Mouse (Mus musculus) layer of hippocampus, postnatal 36 days (tissue): ENCODE measurements around the gene Stard7. TPM values are rescaled to one million over a fixed set of nuclear protein-coding genes. Genes with fewer than 3 reads are reported as not detected.
A peak's percentile ranks its signal among the peaks of the same experiment; 100 is the strongest.

ENCODE experiments used
- DNase-seq, 2 experiments: peaks; one replicate each; pipeline ENCODE4 v3.0.0; 2022
- total RNA-seq, 2 experiments: library from RNA; stranded (reverse); gene quantifications; 2 replicates each; pipeline ENCODE4 v1.2.3; 2021

The Stard7 gene
- total RNA-seq, 2 experiments from 2014 or later = 115 to 122 TPM

DNA sequence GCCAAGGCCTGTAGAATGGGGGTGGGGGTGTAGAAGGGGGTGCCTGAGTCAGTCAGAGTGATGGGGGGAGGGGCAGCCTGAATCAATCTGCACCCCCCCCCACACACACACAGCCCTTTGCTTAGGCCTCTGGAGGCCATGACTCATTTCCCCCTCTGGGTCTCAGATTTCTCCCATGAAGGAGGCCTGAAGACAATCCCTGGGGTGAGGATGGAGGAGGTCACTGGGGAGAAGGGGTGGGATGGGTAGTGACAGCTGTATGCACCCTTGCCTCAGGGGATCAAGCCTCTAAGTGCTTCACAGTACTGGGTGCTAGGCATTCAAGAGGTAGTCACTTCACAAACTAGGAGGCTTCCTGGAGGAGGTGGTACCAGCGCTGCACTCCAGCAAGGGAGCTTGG, 53.6 kb downstream of the Stard7 start:
- DNase-seq = no peak

DNA sequence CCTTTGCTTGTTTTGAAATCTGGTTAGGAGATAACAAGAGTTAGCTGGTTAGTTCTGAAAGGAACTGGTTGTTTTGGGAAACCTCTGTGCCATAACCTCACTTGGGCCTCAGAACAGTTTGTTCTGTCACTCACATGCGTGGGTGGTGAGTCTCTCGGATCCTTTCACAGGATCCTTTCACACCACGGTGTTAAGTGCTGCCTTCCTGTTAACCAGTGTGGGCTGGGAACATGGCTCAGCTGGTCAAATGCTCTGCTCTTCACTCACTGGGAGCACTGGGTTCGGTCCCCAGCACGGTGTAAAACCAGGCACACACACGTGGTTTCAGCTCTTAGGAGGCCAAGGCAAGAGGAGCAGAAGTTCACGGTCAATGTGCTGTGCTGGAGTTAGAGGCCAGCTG, 54.4 kb downstream of the Stard7 start:
- DNase-seq = no peak

DNA sequence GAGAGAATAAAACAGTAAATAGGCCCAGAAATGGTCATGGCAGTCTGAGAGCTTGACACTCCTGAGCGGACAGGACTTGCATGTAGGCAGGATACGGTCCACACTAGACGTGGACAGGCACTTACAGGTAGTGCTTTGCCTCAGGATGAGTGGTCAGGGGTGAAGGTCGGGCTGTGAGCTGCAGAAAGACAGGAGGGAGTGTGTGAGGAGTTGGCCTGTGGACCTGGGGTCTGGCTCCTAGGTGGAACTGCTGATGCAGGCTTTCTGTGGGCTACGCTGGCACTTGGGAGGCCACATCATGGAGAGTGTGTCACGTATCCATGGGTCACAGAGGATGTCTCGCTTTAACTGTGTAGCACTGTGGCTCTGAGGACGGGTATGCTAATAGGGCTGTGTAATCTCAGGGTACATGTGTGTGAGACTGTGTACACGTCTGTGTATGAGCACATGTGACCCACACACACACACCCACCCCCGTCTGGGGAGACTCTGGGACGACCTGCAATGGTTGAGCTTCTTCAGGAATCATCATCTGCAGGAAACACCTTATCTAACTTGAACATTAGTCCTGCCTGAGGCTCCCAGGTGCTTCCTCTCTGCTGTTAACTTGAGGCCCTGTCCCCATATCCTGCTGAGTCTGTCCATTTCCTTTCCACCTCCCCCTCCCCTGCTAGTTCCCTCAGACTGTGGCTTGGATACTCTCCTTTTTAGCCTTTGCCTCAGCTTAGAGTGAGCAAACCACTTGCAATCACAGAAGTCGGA, 58.3 kb downstream of the Stard7 start:
- DNase-seq = no peak

DNA sequence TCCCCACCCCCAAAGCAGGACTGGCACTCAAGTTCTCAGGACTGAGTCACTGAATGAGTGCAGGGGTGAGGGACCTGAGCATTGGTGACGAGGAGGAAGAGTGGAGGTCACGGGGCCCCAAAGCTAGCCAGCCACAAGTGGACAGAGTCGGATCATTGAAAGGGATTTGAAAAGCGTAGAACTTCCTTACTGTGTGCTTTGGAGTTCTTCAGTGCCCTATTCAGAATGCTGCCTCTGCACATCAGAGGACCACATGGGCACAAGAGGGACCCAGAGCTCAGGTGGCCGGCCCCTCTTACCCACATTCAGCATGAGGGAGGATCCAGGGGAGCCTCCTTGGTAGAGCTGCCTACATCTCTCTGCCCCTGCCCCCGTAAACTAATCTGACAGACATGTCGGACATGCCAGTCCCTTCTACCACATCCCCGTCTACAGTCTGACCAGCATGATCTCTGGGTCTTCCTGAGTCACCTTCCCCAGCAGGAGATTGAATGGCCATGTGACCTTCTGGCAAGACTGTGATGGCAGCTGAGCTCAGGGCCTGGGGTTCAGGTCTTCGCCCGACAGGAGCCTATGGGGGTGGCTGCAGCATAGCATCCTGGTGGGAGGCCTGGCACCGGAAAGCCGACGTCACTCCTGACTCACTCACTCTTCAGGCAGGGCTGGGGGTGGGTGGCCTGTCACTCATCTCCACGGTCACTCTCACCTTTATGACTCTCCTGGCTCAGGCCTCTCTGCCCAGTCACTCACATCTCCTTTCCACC, 63.0 kb downstream of the Stard7 start:
- DNase-seq = no peak

- no peak for DNase-seq
These were observed 64.1 kb downstream of the Stard7 start for GRCm38 (mm10) chr2:127333945-127334603.

GRCm38 (mm10) chr2:127335078-127335541, 65.1 kb downstream of the Stard7 start:
- DNase-seq = no peak

GRCm38 (mm10) chr2:127335767-127336496, 65.9 kb downstream of the Stard7 start, which contains the start of gene Dusp2:
Gene Dusp2, plus strand, starts transcription at chr2:127336159.
- DNase-seq = peak; percentile 58

GRCm38 (mm10) chr2:127336497-127336832, 66.4 kb downstream of the Stard7 start:
- DNase-seq = no peak

GRCm38 (mm10) chr2:127336885-127337284, 66.9 kb downstream of the Stard7 start:
- DNase-seq = no peak

- DNase-seq = no peak
These were observed 67.5 kb downstream of the Stard7 start for GRCm38 (mm10) chr2:127337531-127337930.

GRCm38 (mm10) chr2:127338012-127338411, 68.0 kb downstream of the Stard7 start:
- DNase-seq = no peak

- DNase-seq = no peak
These were observed 68.4 kb downstream of the Stard7 start, which contains the start of gene Astl for GRCm38 (mm10) chr2:127338416-127338815. Gene Astl, plus strand, starts transcription at chr2:127338639.

DNA sequence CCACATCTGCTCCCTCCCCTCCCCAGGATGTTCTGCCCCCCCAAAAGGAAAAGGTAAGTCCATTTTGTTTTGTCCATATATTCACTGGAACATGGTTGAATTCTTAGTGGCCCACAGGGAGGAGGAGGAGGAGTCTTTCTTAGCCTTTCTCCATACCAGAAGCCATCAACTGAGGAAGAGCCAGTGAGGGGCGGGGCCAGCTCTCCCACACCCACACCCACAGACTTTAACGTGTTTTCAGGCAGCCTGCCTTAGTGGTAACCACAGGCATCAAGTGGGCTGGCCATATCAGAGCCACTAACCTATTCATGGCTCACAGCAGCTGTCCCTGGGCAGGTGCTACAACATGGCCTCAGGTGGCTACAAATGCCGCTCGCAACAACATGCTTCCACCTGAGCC, 68.8 kb downstream of the Stard7 start:
- no peak for DNase-seq

DNA sequence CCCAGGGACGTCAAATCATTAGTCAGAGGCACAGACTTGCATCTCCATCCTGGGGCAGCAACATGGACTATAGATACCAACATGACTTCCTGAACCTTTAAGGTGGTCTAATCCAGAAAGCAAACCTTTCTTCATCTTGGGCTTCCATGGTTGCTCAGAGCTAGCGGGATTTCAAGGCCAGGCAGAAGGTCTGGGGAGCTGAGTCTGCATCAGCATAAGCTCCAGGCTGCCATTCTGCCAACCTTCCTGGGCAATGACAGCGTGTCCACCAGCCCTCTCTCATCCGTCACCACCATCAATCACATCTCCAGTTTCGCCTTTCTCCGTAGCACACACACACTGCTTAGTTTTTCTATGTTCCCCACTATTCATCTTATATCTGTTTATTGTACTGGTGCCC, 69.2 kb downstream of the Stard7 start:
- no peak for DNase-seq

- DNase-seq = peak; percentile 28 to 34
These were observed 71.1 kb downstream of the Stard7 start for GRCm38 (mm10) chr2:127341159-127341558.

GRCm38 (mm10) chr2:127346334-127346733, 76.3 kb downstream of the Stard7 start:
- no peak for DNase-seq

- no peak for DNase-seq
These were observed 77.3 kb downstream of the Stard7 start for GRCm38 (mm10) chr2:127347147-127347985.
